Mouse (Mus musculus) gastrocnemius, postnatal 14 days (tissue): ENCODE measurements around the gene Mchr1. TPM values are rescaled to one million over a fixed set of nuclear protein-coding genes. Genes with fewer than 3 reads are reported as not detected.
A peak's percentile ranks its signal among the peaks of the same experiment; 100 is the strongest.

ENCODE experiments used
- DNase-seq: peaks from one replicate; pipeline ENCODE4 v3.0.0; 2021; ENCODE audit warnings: mixed read lengths
- intact Hi-C: fragments of 180-260 bp; cut with DNase I; formaldehyde crosslinking; loops from one replicate; pipeline ENCODE4 v1.15.1; 2025; ENCODE audit warnings: low total_unique reads
- total RNA-seq, 2 experiments: library from RNA; stranded (reverse); gene quantifications; 2 replicates each; pipeline ENCODE4 v1.2.3; 2021

Gene Mchr1
- total RNA-seq, 2 experiments from 2014 or later = 1.5 to 1.9 TPM

- DNase-seq = no peak
- intact Hi-C loops = no loop called here
Measured at GRCm38 (mm10) chr15:81259304-81259703, 24.0 kb downstream of the Mchr1 start.

GRCm38 (mm10) chr15:81260208-81260607 lies 24.9 kb downstream of the Mchr1 start:
- DNase-seq = no peak
- intact Hi-C loops = no loop called here

- intact Hi-C loops = no loop called here
- DNase-seq = peak; percentile 87
Measured at GRCm38 (mm10) chr15:81264392-81265095, 29.2 kb downstream of the Mchr1 start.

- DNase-seq = no peak
- intact Hi-C loops = no loop called here
Measured at GRCm38 (mm10) chr15:81267416-81267815, 32.1 kb downstream of the Mchr1 start.

GRCm38 (mm10) chr15:81272305-81273053 lies 37.2 kb downstream of the Mchr1 start:
- DNase-seq = peak; percentile 71
- intact Hi-C loops = no loop called here

- intact Hi-C loops = no loop called here
- DNase-seq = no peak
Measured at GRCm38 (mm10) chr15:81273361-81273760, 38.1 kb downstream of the Mchr1 start.

- intact Hi-C loops = no loop called here
- no peak for DNase-seq
Measured at GRCm38 (mm10) chr15:81277928-81278327, 42.6 kb downstream of the Mchr1 start.

- no peak for DNase-seq
- intact Hi-C loops = no loop called here
Measured at GRCm38 (mm10) chr15:81278699-81279098, 43.4 kb downstream of the Mchr1 start.

- intact Hi-C loops = no loop called here
- DNase-seq = no peak
Measured at GRCm38 (mm10) chr15:81284121-81284734, 48.9 kb downstream of the Mchr1 start.

Other genes with a start within 250 kb of the Mchr1 start
- gene Mrtfa, start 44.7 kb upstream of the Mchr1 start, total RNA-seq = 10 to 100 TPM; 17.1 to 37.4 TPM
- gene Slc25a17, start 125.3 kb downstream of the Mchr1 start, total RNA-seq = 10 to 100 TPM; 15.6 to 15.9 TPM
- 10 to 100 TPM; 77.9 to 98.6 TPM for gene St13, start 164.6 kb downstream of the Mchr1 start, total RNA-seq
- 1 to 10 TPM; 6.3 TPM for gene Xpnpep3, start 164.6 kb downstream of the Mchr1 start, total RNA-seq
- not detected for gene Dnajb7, start 172.8 kb downstream of the Mchr1 start, total RNA-seq
- 100 to 1,000 TPM; 106 to 113 TPM for gene Rbx1, start 230.8 kb downstream of the Mchr1 start, total RNA-seq